Comparison of ENCODE assay signal across 35 mouse cellular contexts in genomic region chr8:10004115-10004514, GRCm38 (mm10).
"Had no signal": no experiment of that assay in that cellular context is flagged by ENCODE, and none has a peak within 500 bp of the region (broad histone marks: within the 10 kb centered on the region; RNA-seq: fewer than 3 reads in every experiment).

No protein-coding gene starts in this region.

- H3K36me3 ChIP-seq: heart, embryonic 10.5 days; heart, embryonic 12.5 days; heart, embryonic 13.5 days; heart, embryonic 15.5 days; hindbrain, embryonic 10.5 days; hindbrain, embryonic 12.5 days; hindbrain, embryonic 13.5 days; hindbrain, embryonic 15.5 days; intestine, embryonic 15.5 days; kidney, embryonic 15.5 days had no signal

- ATAC-seq: hindbrain, embryonic 16.5 days; hindbrain, postnatal 0 days; inflammation-experienced regulatory T-cells, adult 6 months; intestine, embryonic 15.5 days; intestine, embryonic 16.5 days; intestine, postnatal 0 days had no signal

- H3K4me3 ChIP-seq: heart, embryonic 10.5 days; heart, embryonic 12.5 days; heart, embryonic 13.5 days; heart, embryonic 15.5 days; hindbrain, embryonic 10.5 days; hindbrain, embryonic 12.5 days; hindbrain, embryonic 13.5 days; hindbrain, embryonic 15.5 days; intestine, embryonic 15.5 days; kidney, embryonic 15.5 days; layer of hippocampus, adult 2 months had no signal

- DNase-seq: heart, postnatal 10 days; heart, postnatal 14 days; heart, postnatal 36 days; heart, postnatal 4 days; kidney, adult 11 months; kidney, adult 18-20 months; kidney, adult 2 months; kidney, adult 8-10 months; kidney, adult 9 months; kidney, postnatal 10 days; kidney, postnatal 14 days; kidney, postnatal 25 days; kidney, postnatal 36 days; kidney, postnatal 4 days; layer of hippocampus, adult 9-11 months; layer of hippocampus, postnatal 36 days had no signal

- H3K4me2 ChIP-seq: heart, embryonic 11.5 days; heart, embryonic 12.5 days; heart, embryonic 13.5 days; heart, embryonic 15.5 days; hindbrain, embryonic 12.5 days; hindbrain, embryonic 13.5 days; hindbrain, embryonic 14.5 days; hindbrain, embryonic 15.5 days; intestine, embryonic 15.5 days; kidney, embryonic 15.5 days had no signal

- H3K27ac ChIP-seq: heart, embryonic 10.5 days; heart, embryonic 13.5 days; heart, embryonic 15.5 days; hindbrain, embryonic 10.5 days; hindbrain, embryonic 12.5 days; hindbrain, embryonic 13.5 days; hindbrain, embryonic 14.5 days; hindbrain, embryonic 15.5 days; hindbrain, postnatal 0 days; intestine, embryonic 15.5 days; kidney, embryonic 15.5 days; kidney, postnatal 0 days; layer of hippocampus, adult 2 months had no signal

- H3K27me3 ChIP-seq: hindbrain, embryonic 15.5 days; intestine, embryonic 15.5 days; kidney, embryonic 15.5 days had no signal

- H3K9ac ChIP-seq: heart, embryonic 12.5 days; heart, embryonic 13.5 days; heart, embryonic 15.5 days; hindbrain, embryonic 12.5 days; hindbrain, embryonic 13.5 days; hindbrain, embryonic 14.5 days; hindbrain, embryonic 15.5 days; intestine, embryonic 15.5 days; kidney, embryonic 15.5 days had no signal

- H3K9me3 ChIP-seq: heart, embryonic 10.5 days; heart, embryonic 12.5 days; heart, embryonic 13.5 days; heart, embryonic 15.5 days; hindbrain, embryonic 10.5 days; hindbrain, embryonic 12.5 days; hindbrain, embryonic 13.5 days; hindbrain, embryonic 15.5 days; intestine, embryonic 15.5 days; kidney, embryonic 15.5 days had no signal
